Mouse (Mus musculus) heart, adult 2 months (tissue): Measurements from ENCODE around the gene Naa38. TPM values are rescaled to one million over a fixed set of nuclear protein-coding genes. Genes with fewer than 3 reads are reported as not detected.
"Not testable (repeated sequence)": the region's sequence is repeated elsewhere in the genome, so short reads cannot be mapped to it uniquely, and the experiment has no call there.

ENCODE experiments used
- DNase-seq, 2 experiments: peaks; one replicate each; pipeline ENCODE4 v3.0.0; 2021
- H3K27ac ChIP-seq: fragments of 200-600 bp; 2 replicates; pipeline ENCODE4 v1.8.1; 2022
- H3K27me3 ChIP-seq: fragments of 200-500 bp; 2 replicates; pipeline ENCODE4 v1.6.1; 2012; ENCODE audit warnings: mild to moderate bottlenecking, low read length, inconsistent platforms, mixed read lengths; ENCODE audit not compliant: control insufficient read depth, insufficient read depth
- H3K36me3 ChIP-seq: fragments of 200-500 bp; 2 replicates; pipeline ENCODE4 v1.6.1; 2012; ENCODE audit warnings: low read length, inconsistent platforms; ENCODE audit not compliant: control insufficient read depth, insufficient read depth
- H3K4me1 ChIP-seq: fragments of 200-500 bp; 2 replicates; pipeline ENCODE4 v1.6.1; 2011; ENCODE audit warnings: low read length; ENCODE audit not compliant: control insufficient read depth, insufficient read depth
- H3K4me3 ChIP-seq: fragments of 200-600 bp; 2 replicates; pipeline ENCODE4 v1.8.1; 2022
- H3K79me2 ChIP-seq: fragments of 200-500 bp; replicated peaks from 2 replicates; pipeline ENCODE4 v1.6.1; 2012; ENCODE audit warnings: mild to moderate bottlenecking, inconsistent platforms, low read length, moderate library complexity, mixed read lengths; ENCODE audit not compliant: control insufficient read depth, insufficient read depth
- H3K9ac ChIP-seq: fragments of 200-500 bp; 2 replicates; pipeline ENCODE4 v1.6.1; 2012; ENCODE audit warnings: low read depth, mild to moderate bottlenecking, control low read depth, inconsistent platforms, low read length, mixed read lengths
- CTCF ChIP-seq: fragments of 200-600 bp; IDR thresholded peaks from 2 replicates; pipeline ENCODE4 v1.8.1; 2022; ENCODE audit warnings: antibody characterized with exemption, mild to moderate bottlenecking, moderate library complexity
- EP300 ChIP-seq: fragments of 200-500 bp; IDR thresholded peaks from 2 replicates; pipeline ENCODE4 v1.6.1; 2011; ENCODE audit warnings: low read depth, low read length, control low read depth; ENCODE audit not compliant: insufficient read depth
- POLR2A ChIP-seq: fragments of 200-500 bp; IDR thresholded peaks from 2 replicates; pipeline ENCODE4 v1.6.1; 2011; ENCODE audit warnings: mild to moderate bottlenecking, low read depth, low read length, control low read depth; ENCODE audit not compliant: insufficient read depth
- WGBS: fragments of 180-500 bp; shearing (Covaris S2); methylation state at CpG from one replicate; pipeline ENCODE4 v1.1.7; 2018; 5-methylcytosine and 5-hydroxymethylcytosine counted together
- intact Hi-C: fragments of 180-260 bp; cut with DNase I; formaldehyde crosslinking; loops from one replicate; pipeline ENCODE4 v1.15.1; 2025
- long read RNA-seq: library from polyadenylated mRNA; stranded (forward); transcript quantifications from one replicate; pipeline ENCODE4 v2.0.0, GENCODE M21; 2021
- polyA plus RNA-seq: library from polyadenylated mRNA; depleted of rRNA; stranded (reverse); fragments of >200 nt; gene quantifications from 2 replicates; pipeline ENCODE4 v1.2.3, GENCODE M21; 2012; rRNA removed
- total RNA-seq, 2 experiments: library from RNA; stranded (reverse); gene quantifications; 2 replicates each; pipeline ENCODE4 v1.2.3; 2021

The Naa38 gene
- 100 to 1,000 TPM; 102 to 113 TPM for total RNA-seq
- 128 and 145 TPM in 2 replicates for polyA plus RNA-seq
- long read RNA-seq, transcript Naa38-204 (3 exons, 671 nt) = major isoform, 24 of 44 reads
- long read RNA-seq, transcript Naa38-202 (2 exons, 404 nt) = minor isoform, 15 of 44 reads
- long read RNA-seq, partial matches to known transcripts = 0 of 44 reads
- long read RNA-seq, other reads (novel, unspliced or antisense) = 5 of 44 reads

GRCm38 (mm10) chr11:69395235-69395633 lies at the start of gene Naa38, which contains the start of gene Cyb5d1:
Gene Naa38, plus strand, starts transcription at chr11:69395487.
Gene Cyb5d1, minus strand, starts transcription at chr11:69395631.
- not testable (repeated sequence) for H3K79me2 ChIP-seq, H3K4me1 ChIP-seq, H3K27me3 ChIP-seq, H3K36me3 ChIP-seq
- Histone ChIP-seq H3K27ac (peak within 1 kb of the TSS; percentile 100), H3K9ac (peak within 1 kb of the TSS; percentile 86), H3K4me3 (peak within 1 kb of the TSS; percentile 75)
- TF ChIP-seq POLR2A = peak; percentile 18; the same call in 1 of the 2 replicates
- TF ChIP-seq EP300 = 0 out of 2 replicates have a peak, but pooled peaks have one; percentile 12
- intact Hi-C loops = loop anchor here (5.0 kb wide), 1 partner anchor 182 kb away; no protein-coding TSS in a partner anchor
- peak; percentile 91 to 92 for DNase-seq
- WGBS = under 1% methylated on average over 21 of the region's 24 CpGs

GRCm38 (mm10) chr11:69346441-69346840 lies 48.8 kb upstream of the Naa38 start:
- 91% methylated on average over 24 of the region's 26 CpGs for WGBS
- DNase-seq = no peak
- no peaks in the 10 kb centered on the region for H3K36me3 ChIP-seq
- TF ChIP-seq CTCF = no peak
- no peak for TF ChIP-seq POLR2A
- TF ChIP-seq EP300 = no peak
- no peaks in the 10 kb centered on the region for H3K4me1 ChIP-seq
- H3K79me2 ChIP-seq = no peaks in the 10 kb centered on the region
- no peak overlapping the region for H3K27ac ChIP-seq
- no peak overlapping the region for H3K9ac ChIP-seq
- no peak overlapping the region for H3K4me3 ChIP-seq
- no peaks in the 10 kb centered on the region for H3K27me3 ChIP-seq
- intact Hi-C loops = no loop called here

DNA sequence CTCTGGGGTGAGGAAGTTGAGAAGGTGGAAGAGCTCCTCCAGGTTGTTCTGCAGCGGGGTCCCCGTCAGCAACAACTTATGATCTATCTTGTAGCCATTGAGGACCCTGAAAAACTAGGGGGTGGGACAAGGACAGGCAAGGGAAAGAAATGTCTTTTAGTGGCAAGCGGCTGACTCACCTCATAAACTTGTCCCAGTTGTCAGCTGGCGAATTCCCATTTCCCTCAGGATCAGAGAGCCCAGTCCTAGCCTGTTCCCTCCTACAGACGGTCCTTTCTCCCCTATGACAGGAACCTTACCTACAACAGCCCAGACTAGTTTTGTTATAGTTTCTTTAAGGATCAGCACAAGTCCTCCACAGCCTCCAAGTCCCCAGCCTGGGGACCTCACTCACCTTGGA lies 38.7 kb upstream of the Naa38 start:
- no peaks in the 10 kb centered on the region for H3K36me3 ChIP-seq
- no peaks in the 10 kb centered on the region for H3K79me2 ChIP-seq
- H3K4me3 ChIP-seq = no peak overlapping the region
- 91% methylated on average over 5 of the region's 5 CpGs for WGBS
- intact Hi-C loops = no loop called here
- no peaks in the 10 kb centered on the region for H3K27me3 ChIP-seq
- DNase-seq = no peak
- no peak overlapping the region for H3K27ac ChIP-seq
- TF ChIP-seq EP300 (no peak), CTCF (no peak), POLR2A (no peak)
- no peak overlapping the region for H3K9ac ChIP-seq
- no peaks in the 10 kb centered on the region for H3K4me1 ChIP-seq

GRCm38 (mm10) chr11:69357690-69358089 lies 37.6 kb upstream of the Naa38 start:
- no peak overlapping the region for H3K9ac ChIP-seq
- no peaks in the 10 kb centered on the region for H3K79me2 ChIP-seq
- DNase-seq = no peak
- no peak overlapping the region for H3K27ac ChIP-seq
- no peaks in the 10 kb centered on the region for H3K27me3 ChIP-seq
- 92% methylated on average over 12 of the region's 12 CpGs for WGBS
- H3K4me3 ChIP-seq = no peak overlapping the region
- no peak for TF ChIP-seq CTCF
- TF ChIP-seq POLR2A = no peak
- no peak for TF ChIP-seq EP300
- no peaks in the 10 kb centered on the region for H3K36me3 ChIP-seq
- intact Hi-C loops = no loop called here
- no peaks in the 10 kb centered on the region for H3K4me1 ChIP-seq

GRCm38 (mm10) chr11:69362021-69362420 lies 33.3 kb upstream of the Naa38 start:
- H3K36me3 ChIP-seq = no peaks in the 10 kb centered on the region
- peaks cover 18% of the 10 kb centered on the region for H3K4me1 ChIP-seq
- WGBS = 83% methylated on average over 7 of the region's 7 CpGs
- intact Hi-C loops = no loop called here
- no peaks in the 10 kb centered on the region for H3K79me2 ChIP-seq
- no peaks in the 10 kb centered on the region for H3K27me3 ChIP-seq
- TF ChIP-seq EP300 (no peak), POLR2A (no peak), CTCF (no peak)
- no peak overlapping the region for H3K27ac ChIP-seq
- no peak for DNase-seq
- no peak overlapping the region for H3K4me3 ChIP-seq
- H3K9ac ChIP-seq = no peak overlapping the region

- Histone ChIP-seq H3K9ac (no peak overlapping the region), H3K36me3 (no peaks in the 10 kb centered on the region), H3K27me3 (no peaks in the 10 kb centered on the region), H3K4me1 (peaks cover 18% of the 10 kb centered on the region), H3K4me3 (no peak overlapping the region), H3K27ac (no peak overlapping the region), H3K79me2 (no peaks in the 10 kb centered on the region)
- 96% methylated on average over 2 of the region's 2 CpGs for WGBS
- DNase-seq = no peak
- intact Hi-C loops = no loop called here
- 0 out of 2 replicates have a peak, but pooled peaks have one; percentile 2 for TF ChIP-seq CTCF
- TF ChIP-seq POLR2A = no peak
- TF ChIP-seq EP300 = no peak
Measured at GRCm38 (mm10) chr11:69362479-69362878, 32.8 kb upstream of the Naa38 start.
